Mouse (Mus musculus) MEL (cell line): ENCODE data around the gene Ep400. TPM values are rescaled to one million over a fixed set of nuclear protein-coding genes. Genes with fewer than 3 reads are reported as not detected.

ENCODE experiments used
- DNase-seq: peaks from one replicate; pipeline ENCODE4 v3.0.0; 2011; ENCODE audit warnings: low read depth, low spot score
- H3K27ac ChIP-seq: 2 replicates; pipeline ENCODE4 v1.5.1; 2012; ENCODE audit warnings: low read depth, mild to moderate bottlenecking, control low read depth, low read length, moderate library complexity; ENCODE audit not compliant: control insufficient read depth
- H3K27me3 ChIP-seq, 2 experiments: fragments of 150-350 bp in 1 of 2; sonication (generic) in 1 of 2; 2 replicates each; pipeline ENCODE4 v1.6.1; 2012; ENCODE audit warnings: low read length in 2 of 2, mild to moderate bottlenecking in 2 of 2, improper control_type of control experiment in 1 of 2, moderate library complexity in 1 of 2; ENCODE audit not compliant: insufficient read depth in 2 of 2, control insufficient read depth in 1 of 2
- H3K36me3 ChIP-seq, 2 experiments: 2 replicates each; pipeline ENCODE4 v1.6.1; 2012 to 2014; ENCODE audit warnings: low read length in 2 of 2, improper control_type of control experiment in 1 of 2, inconsistent platforms in 1 of 2, mild to moderate bottlenecking in 1 of 2; ENCODE audit not compliant: insufficient read depth in 2 of 2, control insufficient read depth in 1 of 2
- H3K4me1 ChIP-seq, 2 experiments: fragments of 150-350 bp in 1 of 2; sonication (generic) in 1 of 2; 2 replicates each; pipeline ENCODE4 v1.6.1; 2012; ENCODE audit warnings: low read length in 2 of 2, improper control_type of control experiment in 1 of 2, mild to moderate bottlenecking in 1 of 2; ENCODE audit not compliant: insufficient read depth in 2 of 2, control insufficient read depth in 1 of 2
- H3K4me3 ChIP-seq, 2 experiments: fragments of 150-350 bp in 1 of 2; sonication (generic) in 1 of 2; 2 replicates each; pipeline ENCODE4 v1.5.1; 2012; ENCODE audit warnings: low read depth in 2 of 2, low read length in 2 of 2, mild to moderate bottlenecking in 2 of 2, moderate library complexity in 2 of 2, control low read depth in 1 of 2, improper control_type of control experiment in 1 of 2; ENCODE audit not compliant: control insufficient read depth in 1 of 2, insufficient read depth in 1 of 2
- H3K79me2 ChIP-seq: 2 replicates; pipeline ENCODE4 v1.6.1; 2012; ENCODE audit warnings: mild to moderate bottlenecking, low read length, moderate library complexity; ENCODE audit not compliant: control insufficient read depth, poor library complexity, insufficient read depth
- H3K9ac ChIP-seq: 2 replicates; pipeline ENCODE4 v1.6.1; 2012; ENCODE audit warnings: low read depth, mild to moderate bottlenecking, control low read depth, low read length, moderate library complexity; ENCODE audit not compliant: control insufficient read depth, poor library complexity, severe bottlenecking
- H3K9me3 ChIP-seq: fragments of 150-350 bp; sonication (generic); replicated peaks from 2 replicates; pipeline ENCODE4 v1.6.1; 2012; ENCODE audit warnings: mild to moderate bottlenecking, low read length, improper control_type of control experiment, moderate library complexity; ENCODE audit not compliant: insufficient read depth
- BHLHE40 ChIP-seq: IDR thresholded peaks from 2 replicates; pipeline ENCODE4 v1.6.1; 2012; ENCODE audit warnings: low read depth, mild to moderate bottlenecking, inconsistent platforms, low read length, improper control_type of control experiment, borderline replicate concordance
- CHD1 ChIP-seq: IDR thresholded peaks from 2 replicates; pipeline ENCODE4 v1.6.1; 2012; ENCODE audit warnings: low read depth, mild to moderate bottlenecking, inconsistent platforms, low read length, improper control_type of control experiment
- CHD2 ChIP-seq: IDR thresholded peaks from 2 replicates; pipeline ENCODE4 v1.6.1; 2011; ENCODE audit warnings: low read length, improper control_type of control experiment
- EP300 ChIP-seq, 2 experiments: IDR thresholded peaks; 2 replicates each; pipeline ENCODE4 v1.6.1; 2011; ENCODE audit warnings: improper control_type of control experiment in 2 of 2, low read length in 2 of 2, low read depth in 1 of 2, mild to moderate bottlenecking in 1 of 2
- GATA1 ChIP-seq: IDR thresholded peaks from 2 replicates; pipeline ENCODE4 v1.6.1; 2011; ENCODE audit warnings: low read depth, low read length, improper control_type of control experiment
- HCFC1 ChIP-seq: IDR thresholded peaks from 2 replicates; pipeline ENCODE4 v1.6.1; 2012; ENCODE audit warnings: low read depth, mild to moderate bottlenecking, inconsistent platforms, low read length, improper control_type of control experiment, moderate library complexity
- KAT2A ChIP-seq: conservative IDR thresholded peaks from 2 replicates; pipeline ENCODE4 v1.6.1; 2012; ENCODE audit warnings: low read depth, low read length, improper control_type of control experiment, inconsistent platforms
- MAX ChIP-seq: IDR thresholded peaks from 2 replicates; pipeline ENCODE4 v1.6.1; 2011; ENCODE audit warnings: low read length, improper control_type of control experiment
- MAZ ChIP-seq: IDR thresholded peaks from 2 replicates; pipeline ENCODE4 v1.6.1; 2012; ENCODE audit warnings: low read depth, mild to moderate bottlenecking, inconsistent platforms, low read length, improper control_type of control experiment
- MXI1 ChIP-seq: IDR thresholded peaks from 2 replicates; pipeline ENCODE4 v1.6.1; 2011; ENCODE audit warnings: mild to moderate bottlenecking, low read depth, low read length, improper control_type of control experiment
- MYB ChIP-seq: IDR thresholded peaks from 2 replicates; pipeline ENCODE4 v1.6.1; 2011; ENCODE audit warnings: mild to moderate bottlenecking, low read depth, low read length, improper control_type of control experiment
- NELFE ChIP-seq: IDR thresholded peaks from 2 replicates; pipeline ENCODE4 v1.6.1; 2011; ENCODE audit warnings: low read depth, low read length, improper control_type of control experiment
- NRF1 ChIP-seq: IDR thresholded peaks from 2 replicates; pipeline ENCODE4 v1.6.1; 2014; ENCODE audit warnings: low read depth, mild to moderate bottlenecking, inconsistent platforms, low read length, improper control_type of control experiment, moderate library complexity; ENCODE audit not compliant: poor library complexity, insufficient read depth, severe bottlenecking
- POLR2A ChIP-seq, 2 experiments: IDR thresholded peaks; 2 replicates each; pipeline ENCODE4 v1.6.1; 2011 to 2012; ENCODE audit warnings: low read length in 2 of 2, mild to moderate bottlenecking in 2 of 2, control low read depth in 1 of 2, improper control_type of control experiment in 1 of 2, low read depth in 1 of 2, moderate library complexity in 1 of 2; ENCODE audit not compliant: control insufficient read depth in 1 of 2, insufficient read depth in 1 of 2, poor library complexity in 1 of 2
- POLR2AphosphoS2 ChIP-seq: IDR thresholded peaks from 2 replicates; pipeline ENCODE4 v1.6.1; 2011; ENCODE audit warnings: low read length, improper control_type of control experiment
- RAD21 ChIP-seq: IDR thresholded peaks from 2 replicates; pipeline ENCODE4 v1.6.1; 2011; ENCODE audit warnings: mild to moderate bottlenecking, low read depth, low read length, improper control_type of control experiment
- SIN3A ChIP-seq: IDR thresholded peaks from 2 replicates; pipeline ENCODE4 v1.6.1; 2012; ENCODE audit warnings: low read length, improper control_type of control experiment, inconsistent platforms
- TBP ChIP-seq: IDR thresholded peaks from 2 replicates; pipeline ENCODE4 v1.8.0; 2011; ENCODE audit warnings: low read depth, low read length, improper control_type of control experiment
- TCF12 ChIP-seq: IDR thresholded peaks from 2 replicates; pipeline ENCODE4 v1.6.1; 2014; ENCODE audit warnings: low read depth, mild to moderate bottlenecking, inconsistent platforms, low read length, improper control_type of control experiment, moderate library complexity
- USF1 ChIP-seq: IDR thresholded peaks from 2 replicates; pipeline ENCODE4 v1.6.1; 2014; ENCODE audit warnings: low read depth, mild to moderate bottlenecking, inconsistent platforms, low read length, improper control_type of control experiment, moderate library complexity
- USF2 ChIP-seq, 2 experiments: IDR thresholded peaks; 2 replicates each; pipeline ENCODE4 v1.6.1; 2011 to 2012; ENCODE audit warnings: improper control_type of control experiment in 2 of 2, low read length in 2 of 2, borderline replicate concordance in 1 of 2, inconsistent platforms in 1 of 2, low read depth in 1 of 2, mild to moderate bottlenecking in 1 of 2; ENCODE audit not compliant: insufficient read depth in 1 of 2
- ZMIZ1 ChIP-seq: IDR thresholded peaks from 2 replicates; pipeline ENCODE4 v1.6.1; 2012; ENCODE audit warnings: low read depth, mild to moderate bottlenecking, inconsistent platforms, low read length, improper control_type of control experiment, moderate library complexity
- polyA plus RNA-seq, 2 experiments: library from polyadenylated mRNA; stranded (reverse) in 1 of 2; unstranded in 1 of 2; fragments of >175 nt in 1 of 2; fragments of >200 nt in 1 of 2; gene quantifications; 2 replicates each; pipeline versions ENCODE4 v1.2.1 to v1.2.4; 2012; ENCODE audit warnings: low replicate concordance in 2 of 2, low read depth in 1 of 2; ENCODE audit not compliant: insufficient read length in 2 of 2, insufficient read depth in 1 of 2, missing spikeins in 1 of 2
- total RNA-seq: library from RNA; depleted of rRNA; stranded (reverse); fragments of 300-350 nt; gene quantifications from 2 replicates; pipeline ENCODE4 v1.2.3, GENCODE M21; 2012

Ep400 gene
- total and polyA plus RNA-seq, 3 experiments = 21.5 to 96.8 (median 27.2) TPM

- Histone ChIP-seq H3K27me3 (no peaks in the 10 kb centered on the region), H3K9ac (peak within 1 kb of the TSS; percentile 82), H3K27ac (peak within 1 kb of the TSS; percentile 30; the same call in 1 of the 2 replicates), H3K4me1 (peaks cover 6 to 16% of the 10 kb centered on the region in 2 experiments; a peak in 3 of 4 replicates), H3K36me3 (peaks cover 0 to 9% of the 10 kb centered on the region in 2 experiments; a peak in 2 of 4 replicates), H3K4me3 (peak within 1 kb of the TSS; percentile 87 to 94), H3K9me3 (no peaks in the 10 kb centered on the region), H3K79me2 (peaks cover 8% of the 10 kb centered on the region)
- peak; percentile 97 for TF ChIP-seq NELFE
- TF ChIP-seq CHD2 = no peak
- TF ChIP-seq POLR2A (IDR thresholded peaks at IDR 0.05; ENCODE audit: control insufficient read depth in 1 of 2, insufficient read depth in 1 of 2, low read depth in 1 of 2, low read length in 2 of 2, poor library complexity in 1 of 2) = peak; percentile 95 to 96
- no peak for TF ChIP-seq RAD21
- peak; percentile 24; the same call in 1 of the 2 replicates for TF ChIP-seq MAX
- peak; percentile 77 for TF ChIP-seq SIN3A
- no peak for TF ChIP-seq USF2 (IDR thresholded peaks at IDR 0.05; ENCODE audit: borderline replicate concordance in 1 of 2, insufficient read depth in 1 of 2, low read depth in 1 of 2, low read length in 2 of 2)
- peak; percentile 38; the same call in 1 of the 2 replicates for TF ChIP-seq USF1
- TF ChIP-seq POLR2AphosphoS2 = peak; percentile 90
- TF ChIP-seq HCFC1 = peak; percentile 73; the same call in 1 of the 2 replicates
- TF ChIP-seq ZMIZ1 = peak; percentile 94
- TF ChIP-seq TCF12 = peak; percentile 87
- no peak for TF ChIP-seq MAZ
- TF ChIP-seq BHLHE40 = no peak
- peak; percentile 95 for TF ChIP-seq NRF1
- TF ChIP-seq TBP = peak; percentile 90
- peak; percentile 45; the same call in 1 of the 2 replicates for TF ChIP-seq MXI1
- peak; percentile 99 for DNase-seq
These were observed 39.3 kb upstream of the Ep400 start, which contains the start of gene Ulk1 for GRCm38 (mm10) chr5:110809667-110810325. Gene Ulk1, minus strand, starts transcription at chr5:110810097.

GRCm38 (mm10) chr5:110808821-110809666, 38.5 kb upstream of the Ep400 start:
- peaks cover 7 to 22% of the 10 kb centered on the region in 2 experiments; a peak in 3 of 4 replicates for H3K4me1 ChIP-seq
- peaks cover 0 to 16% of the 10 kb centered on the region in 2 experiments; a peak in 2 of 4 replicates for H3K36me3 ChIP-seq
- H3K27me3 ChIP-seq = no peaks in the 10 kb centered on the region
- DNase-seq = peak; percentile 50
- H3K9ac ChIP-seq = peak overlapping the region; percentile 82
- peaks cover 8% of the 10 kb centered on the region for H3K79me2 ChIP-seq
- H3K27ac ChIP-seq = no peak overlapping the region
- no peaks in the 10 kb centered on the region for H3K9me3 ChIP-seq
- peak overlapping the region; percentile 87 to 94 for H3K4me3 ChIP-seq
- no peak for TF ChIP-seq EP300 (IDR thresholded peaks at IDR 0.05; ENCODE audit: low read depth in 1 of 2, low read length in 2 of 2)
- no peak for TF ChIP-seq KAT2A
- no peak for TF ChIP-seq NELFE
- TF ChIP-seq GATA1 = no peak
- no peak for TF ChIP-seq MYB
- 0 out of 2 replicates have a peak, but pooled peaks have one; percentile 47 for TF ChIP-seq CHD1
- no peak for TF ChIP-seq POLR2A (IDR thresholded peaks at IDR 0.05; ENCODE audit: control insufficient read depth in 1 of 2, insufficient read depth in 1 of 2, low read depth in 1 of 2, low read length in 2 of 2, poor library complexity in 1 of 2)
- TF ChIP-seq BHLHE40 = no peak
